Mouse (Mus musculus) cerebellum, adult 9-10 months (tissue): ENCODE measurements around the gene Rbm4.
"Not testable (repeated sequence)": the region's sequence is repeated elsewhere in the genome, so short reads cannot be mapped to it uniquely, and the experiment has no call there.

Experiments
- DNase-seq: peaks from one replicate; pipeline ENCODE4 v3.0.0; 2022

The Rbm4 gene

DNA sequence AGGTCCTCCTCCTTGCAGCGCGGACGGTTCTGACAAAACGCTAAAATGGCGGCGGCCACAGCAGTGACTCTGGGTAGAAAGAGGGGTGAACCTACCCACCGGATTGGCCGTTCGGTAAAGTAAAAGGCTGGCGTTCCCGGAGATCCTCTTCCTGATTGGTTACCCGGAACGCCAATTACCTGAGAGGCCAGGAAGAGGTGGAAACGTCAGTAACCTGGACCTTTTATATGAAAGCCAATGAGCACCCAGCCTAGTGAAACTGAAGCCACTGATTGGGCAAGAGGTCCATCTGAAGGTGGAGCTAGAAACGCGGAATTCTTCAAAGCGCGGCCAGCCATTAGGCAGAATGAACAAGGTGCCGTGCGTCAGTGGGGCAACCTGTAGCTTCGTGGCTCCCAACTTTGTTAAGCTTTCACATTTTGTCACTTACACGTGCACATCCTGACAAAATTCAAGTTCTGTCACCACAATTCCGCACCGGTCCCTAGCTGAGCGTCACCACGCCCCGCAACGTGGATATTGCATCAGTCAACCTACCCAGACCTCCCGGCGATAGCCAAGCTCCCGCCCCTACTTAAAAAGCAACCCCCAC, at the start of gene Rbm4:
Rbm4 (minus strand) TSS at position 71 of the 592 bp plus-strand sequence.
- peak; percentile 99 for DNase-seq

DNA sequence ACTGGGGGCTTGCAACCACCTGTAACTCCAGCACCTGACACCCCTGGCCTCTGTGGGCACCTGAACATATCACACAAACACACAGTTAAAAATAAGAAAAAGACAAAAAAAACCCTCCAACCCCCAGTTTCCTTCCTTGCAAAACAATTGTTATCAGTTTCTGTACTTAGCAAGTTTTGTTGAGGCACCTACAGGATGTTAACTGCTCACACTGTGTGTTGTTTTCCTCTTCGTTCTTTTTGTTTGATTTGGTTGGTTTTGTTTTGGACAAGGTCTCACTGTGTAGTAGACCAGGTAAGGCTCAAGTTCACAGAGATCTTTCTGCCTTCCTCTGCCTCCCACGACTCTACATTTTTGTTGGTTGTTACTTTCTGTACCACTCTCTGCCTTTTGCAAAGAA, 48.9 kb upstream of the Rbm4 start:
- DNase-seq: no peak

DNA sequence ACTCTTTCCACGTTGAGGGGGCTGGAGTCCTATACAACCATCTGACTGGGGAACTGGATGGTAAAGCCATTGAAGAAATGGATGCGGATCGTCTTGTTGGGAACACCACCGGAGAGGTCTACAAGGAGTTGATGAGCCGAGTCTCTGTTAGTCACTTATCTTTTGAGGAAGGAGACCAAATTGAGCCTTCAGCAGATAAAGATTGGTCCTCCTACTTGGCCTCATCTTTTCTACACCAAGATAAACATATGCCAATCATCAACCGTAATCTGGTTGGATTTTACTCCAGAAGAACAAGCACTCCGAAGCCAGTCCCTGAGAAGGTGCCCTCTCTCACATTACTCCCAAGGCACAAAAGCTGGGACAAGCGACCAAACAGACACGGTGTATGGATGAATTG, 47.1 kb upstream of the Rbm4 start:
- DNase-seq: no peak

DNA sequence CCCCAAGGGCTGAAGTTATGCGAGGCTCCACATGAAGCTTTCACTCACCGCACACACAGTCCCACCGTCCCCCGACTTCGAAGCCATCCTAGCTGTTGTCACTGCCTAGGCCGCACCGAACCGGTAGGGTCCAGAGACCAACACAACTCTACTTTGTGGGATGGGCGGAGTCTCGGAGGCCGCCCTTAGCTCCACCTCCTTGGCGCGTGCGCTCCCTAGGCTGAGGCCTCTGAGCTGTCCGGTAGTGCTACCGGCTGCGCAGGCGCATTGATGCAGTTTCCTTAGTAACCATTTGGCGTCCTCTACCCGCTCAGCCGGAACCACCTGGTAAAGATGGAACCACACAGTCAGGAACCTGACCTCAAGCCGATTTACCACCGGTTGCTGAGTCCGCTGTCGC, 45.4 kb upstream of the Rbm4 start, which contains the start of the genes Ccs and Ccdc87:
Ccs (minus strand) TSS at position 184 of the 400 bp plus-strand sequence.
Ccdc87 (plus strand) TSS at position 218 of the 400 bp plus-strand sequence.
- peak; percentile 97 for DNase-seq

DNA sequence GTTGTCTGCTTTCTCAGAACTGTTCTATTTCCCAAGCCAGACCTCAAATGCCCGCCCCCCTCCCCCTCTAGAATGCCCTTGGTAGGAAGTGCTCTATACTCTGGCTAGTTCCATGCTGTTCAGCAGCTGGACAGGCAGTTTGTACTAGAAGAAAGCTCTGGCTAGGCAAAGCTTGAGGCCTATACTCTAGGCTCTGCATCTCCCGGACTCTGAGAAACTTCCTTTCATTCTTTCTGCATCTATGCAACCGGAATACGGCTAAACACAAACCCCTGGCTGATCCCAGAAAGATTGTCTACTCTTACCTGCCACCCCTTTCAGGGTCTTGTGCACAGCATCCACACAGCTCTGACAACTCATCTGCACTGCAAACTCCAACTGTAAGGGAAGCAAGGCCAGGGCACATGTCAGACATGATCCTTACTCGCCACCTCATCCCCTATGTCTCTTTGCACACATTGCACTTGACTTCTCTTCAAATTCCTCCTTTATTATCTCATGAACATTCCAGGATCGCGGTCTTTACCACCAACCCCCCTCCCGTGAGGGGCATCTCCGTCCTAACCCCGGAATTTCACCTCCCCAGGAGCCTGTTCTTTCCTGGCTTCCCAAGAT, 44.9 kb upstream of the Rbm4 start:
- DNase-seq: no peak

DNA sequence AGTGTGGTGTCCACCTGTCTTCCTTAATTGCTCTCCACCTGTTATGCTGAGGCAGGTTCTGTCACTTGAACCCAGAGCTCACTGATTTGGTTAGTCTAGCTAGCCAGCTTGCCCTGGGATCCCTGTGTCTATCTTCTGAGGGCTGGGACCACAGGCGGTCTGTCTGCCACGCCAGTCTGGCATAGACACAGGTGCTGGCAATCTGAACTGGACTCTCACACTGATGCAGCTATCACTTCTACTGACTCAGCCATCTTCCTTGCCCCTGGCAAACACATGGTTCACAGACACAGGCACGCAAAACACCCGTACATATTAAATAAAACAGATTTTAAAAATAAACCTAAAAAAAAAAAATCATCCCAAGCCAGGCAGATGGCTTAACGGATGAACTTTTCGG, 43.3 kb upstream of the Rbm4 start:
- DNase-seq: no peak

DNA sequence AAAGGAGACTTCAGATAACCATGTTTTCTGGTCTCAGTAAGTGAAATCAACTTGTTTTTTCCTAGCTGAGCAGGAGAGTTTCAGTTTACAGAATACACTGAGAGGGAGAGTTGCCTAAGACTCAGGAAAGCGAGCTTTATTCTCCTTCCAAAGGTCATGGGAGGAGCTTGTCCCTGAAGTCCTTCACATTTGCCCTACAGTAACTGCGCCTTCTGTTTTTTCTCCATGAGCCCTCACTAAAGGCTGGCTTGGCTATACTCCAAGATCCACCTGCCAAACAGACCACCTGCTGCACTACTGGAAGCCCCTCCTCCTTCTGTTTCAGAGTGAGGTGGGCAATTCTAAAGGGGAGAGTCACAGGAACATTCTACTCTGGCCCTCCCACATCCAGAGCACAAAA, 42.4 kb upstream of the Rbm4 start:
- DNase-seq: no peak

DNA sequence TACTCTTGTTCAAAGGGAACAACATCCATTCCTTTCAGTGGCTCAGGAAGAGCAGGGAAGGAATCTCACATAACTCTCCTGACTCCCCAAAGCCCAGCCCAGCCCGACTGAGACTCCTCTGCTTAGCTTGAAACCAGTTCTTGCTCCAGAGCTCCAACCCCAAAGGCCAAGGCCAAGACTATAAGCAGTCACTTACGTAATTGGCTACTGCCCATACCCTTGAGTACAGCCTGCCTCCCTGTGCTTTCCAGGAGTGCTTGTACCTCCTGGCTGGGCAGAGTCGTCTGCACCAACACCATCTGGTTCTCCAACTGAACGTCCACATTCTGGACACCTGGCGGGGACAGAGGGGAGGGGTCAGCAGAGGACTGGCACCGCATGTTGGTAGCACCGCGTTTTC, 40.3 kb upstream of the Rbm4 start:
- no peak for DNase-seq

DNA sequence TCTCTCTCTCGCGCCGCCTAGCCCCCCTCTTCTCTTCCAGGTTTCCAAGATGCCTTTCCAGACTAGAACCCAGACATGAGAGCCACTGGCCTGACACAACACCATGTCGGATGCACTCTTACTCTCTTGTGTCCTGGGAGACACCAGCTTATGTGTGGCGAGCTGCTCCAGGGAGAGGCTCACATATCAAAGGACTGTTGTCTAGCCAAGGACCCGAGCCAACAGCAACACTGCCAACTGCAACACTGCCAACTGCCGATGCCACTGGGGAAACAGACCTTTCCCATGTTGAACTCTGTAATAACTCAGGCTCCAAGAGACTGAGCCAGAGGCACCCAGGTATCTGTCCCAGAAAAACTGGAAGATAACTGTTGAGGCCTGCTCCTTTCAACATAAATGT, 35.5 kb upstream of the Rbm4 start:
- peak; percentile 83 for DNase-seq

DNA sequence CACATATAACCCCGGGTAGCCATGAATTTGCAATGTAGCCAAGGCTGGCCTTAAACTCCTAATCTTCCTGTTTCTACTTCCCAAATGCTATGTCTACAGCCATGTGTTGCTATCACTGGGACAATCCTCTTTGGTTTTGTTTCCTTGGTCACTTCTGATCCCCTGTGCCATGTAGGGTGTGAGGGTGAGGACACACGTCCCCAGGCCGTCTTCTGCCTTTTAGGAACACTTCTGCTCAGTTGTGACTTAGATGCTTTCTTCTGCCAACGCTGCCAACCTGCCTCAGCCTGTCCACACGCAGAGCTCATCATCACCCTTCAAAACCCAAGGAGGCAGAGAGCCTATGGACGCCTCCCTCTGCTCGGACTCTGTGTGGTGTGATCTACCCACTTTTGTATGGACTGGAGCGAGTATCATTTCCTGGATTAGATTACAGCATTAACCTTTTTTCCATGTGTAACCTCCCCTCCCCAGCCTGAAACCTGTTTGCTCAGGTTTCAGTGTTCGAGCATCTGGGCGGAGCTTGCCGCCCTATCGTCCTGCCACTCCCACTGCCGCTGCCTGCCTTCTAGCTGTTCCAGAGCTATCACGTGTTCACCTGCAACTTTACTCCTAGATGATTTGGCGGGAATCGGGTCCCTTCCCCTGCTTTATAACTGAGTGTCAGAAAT, 34.9 kb upstream of the Rbm4 start:
- no peak for DNase-seq

DNA sequence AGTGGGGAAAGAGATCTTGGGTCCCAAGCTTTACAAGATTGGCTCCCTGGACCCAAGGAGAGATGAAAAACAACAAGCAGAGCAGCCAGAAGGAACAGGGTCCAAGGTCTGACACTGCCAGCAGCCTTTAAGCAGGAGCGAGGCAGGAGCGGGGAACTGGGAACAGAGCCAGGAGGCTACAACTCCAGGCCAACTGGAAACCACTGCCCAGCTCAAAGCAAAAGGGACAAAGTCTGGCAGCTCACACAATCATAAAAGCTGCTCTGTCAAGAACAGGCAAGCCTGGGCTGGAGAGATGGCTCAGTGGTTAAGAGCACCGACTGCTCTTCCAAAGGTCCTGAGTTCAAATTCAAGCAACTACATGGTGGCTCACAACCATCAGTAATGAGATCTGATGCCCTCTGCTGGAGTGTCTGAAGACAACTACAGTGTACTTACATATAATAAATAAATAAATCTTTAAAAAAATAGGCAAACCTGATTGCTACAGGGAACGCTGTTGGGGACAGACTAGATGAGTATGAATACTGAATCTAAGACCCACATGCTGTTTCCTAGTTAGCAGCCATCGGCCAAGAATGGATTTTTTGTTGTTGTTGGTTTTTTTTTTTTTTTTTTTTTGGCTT, 27.1 kb upstream of the Rbm4 start:
- no peak for DNase-seq

DNA sequence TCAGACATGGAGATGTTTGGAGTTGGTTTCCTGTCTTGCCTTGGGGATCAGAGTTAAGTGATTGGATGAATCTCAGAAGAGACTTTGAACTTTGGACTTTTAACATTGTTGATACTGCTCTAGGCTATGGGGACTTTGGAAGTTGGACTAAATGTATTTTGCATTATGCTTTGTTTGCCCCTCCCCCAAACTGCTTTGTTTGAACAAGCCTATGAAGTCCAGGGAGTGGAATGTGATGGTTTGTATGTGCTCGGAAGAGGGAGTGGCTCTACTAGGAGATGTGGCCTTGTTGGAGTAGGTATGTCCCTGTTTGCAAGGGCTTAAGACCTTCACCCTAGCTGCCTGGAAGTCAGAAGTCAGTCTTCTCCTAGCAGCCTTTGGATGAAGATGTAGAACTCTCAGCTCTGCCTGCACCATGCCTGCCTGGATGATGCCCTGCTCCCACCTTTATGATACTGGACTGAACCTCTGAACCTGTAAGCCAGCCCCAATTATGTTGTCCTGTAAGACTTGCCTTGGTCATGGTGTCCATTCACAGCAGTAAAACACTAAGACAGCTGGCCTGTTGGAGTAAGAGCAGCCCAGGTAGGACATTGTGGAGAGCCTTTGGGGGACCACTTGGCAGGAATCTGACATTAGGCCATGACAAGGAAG, 23.6 kb upstream of the Rbm4 start:
- no peak for DNase-seq

DNA sequence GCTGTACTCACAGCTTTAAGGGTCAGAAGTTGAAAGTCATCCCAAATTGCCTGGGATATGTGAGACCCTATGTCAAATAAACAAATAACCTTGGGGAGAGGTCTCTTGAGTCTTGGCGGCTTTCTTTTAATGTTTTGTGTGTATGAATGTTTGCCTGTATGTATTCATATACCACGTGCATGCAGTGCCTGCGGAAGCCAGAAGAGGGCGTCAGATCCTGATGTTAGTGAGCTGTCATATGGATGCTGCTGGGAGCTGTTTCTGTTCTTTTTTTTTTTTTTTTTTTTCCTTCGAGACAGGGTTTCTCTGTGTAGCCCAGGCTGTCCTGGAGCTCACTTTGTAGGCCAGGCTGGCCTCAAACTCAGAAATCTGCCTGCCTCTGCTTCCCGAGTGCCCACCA, 19.3 kb upstream of the Rbm4 start:
- DNase-seq: peak; percentile 61

DNA sequence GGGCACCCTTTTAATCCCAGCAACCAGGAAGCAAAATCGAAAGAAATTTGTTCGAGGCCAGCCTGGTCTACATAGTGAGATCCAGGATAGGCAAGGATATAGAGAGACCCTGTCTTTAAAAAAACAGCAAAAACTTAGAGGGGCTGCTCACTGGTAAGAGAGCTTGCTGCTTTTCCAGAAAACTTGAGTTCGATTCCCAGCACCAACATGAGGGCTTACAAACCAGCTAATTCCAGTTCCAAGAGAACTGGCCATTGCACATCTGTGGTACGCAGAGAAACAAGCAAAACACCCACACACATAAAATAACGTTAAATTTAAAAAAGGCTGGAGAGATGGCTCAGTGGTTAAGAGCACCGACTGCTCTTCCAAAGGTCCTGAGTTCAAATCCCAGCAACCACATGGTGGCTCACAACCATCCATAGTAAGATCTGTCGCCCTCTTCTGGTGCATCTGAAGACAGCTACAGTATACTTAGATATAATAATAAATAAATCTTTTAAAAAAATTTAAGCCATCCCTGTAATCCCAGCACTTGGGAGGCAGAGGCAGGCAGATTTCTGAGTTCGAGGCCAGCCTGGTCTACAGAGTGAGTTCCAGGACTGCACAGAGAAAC, 18.7 kb upstream of the Rbm4 start:
- not testable (repeated sequence) for DNase-seq

DNA sequence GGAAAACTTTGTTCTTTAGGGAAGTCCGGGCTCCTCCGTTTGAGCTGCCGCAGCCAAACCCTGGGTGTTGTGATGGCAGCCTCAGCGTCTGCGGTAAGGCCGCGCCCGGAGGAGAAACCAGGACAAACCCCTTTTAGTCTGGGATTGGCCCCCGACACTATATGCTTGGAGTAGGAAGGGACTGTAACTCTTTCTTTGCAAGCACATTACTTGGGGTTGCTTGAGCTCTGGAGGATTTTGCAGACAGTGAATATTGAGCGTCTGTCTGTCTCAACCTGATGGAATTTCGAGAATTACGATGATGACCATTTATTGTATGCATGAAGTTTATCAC, 18.2 kb upstream of the Rbm4 start:
- no peak for DNase-seq

DNA sequence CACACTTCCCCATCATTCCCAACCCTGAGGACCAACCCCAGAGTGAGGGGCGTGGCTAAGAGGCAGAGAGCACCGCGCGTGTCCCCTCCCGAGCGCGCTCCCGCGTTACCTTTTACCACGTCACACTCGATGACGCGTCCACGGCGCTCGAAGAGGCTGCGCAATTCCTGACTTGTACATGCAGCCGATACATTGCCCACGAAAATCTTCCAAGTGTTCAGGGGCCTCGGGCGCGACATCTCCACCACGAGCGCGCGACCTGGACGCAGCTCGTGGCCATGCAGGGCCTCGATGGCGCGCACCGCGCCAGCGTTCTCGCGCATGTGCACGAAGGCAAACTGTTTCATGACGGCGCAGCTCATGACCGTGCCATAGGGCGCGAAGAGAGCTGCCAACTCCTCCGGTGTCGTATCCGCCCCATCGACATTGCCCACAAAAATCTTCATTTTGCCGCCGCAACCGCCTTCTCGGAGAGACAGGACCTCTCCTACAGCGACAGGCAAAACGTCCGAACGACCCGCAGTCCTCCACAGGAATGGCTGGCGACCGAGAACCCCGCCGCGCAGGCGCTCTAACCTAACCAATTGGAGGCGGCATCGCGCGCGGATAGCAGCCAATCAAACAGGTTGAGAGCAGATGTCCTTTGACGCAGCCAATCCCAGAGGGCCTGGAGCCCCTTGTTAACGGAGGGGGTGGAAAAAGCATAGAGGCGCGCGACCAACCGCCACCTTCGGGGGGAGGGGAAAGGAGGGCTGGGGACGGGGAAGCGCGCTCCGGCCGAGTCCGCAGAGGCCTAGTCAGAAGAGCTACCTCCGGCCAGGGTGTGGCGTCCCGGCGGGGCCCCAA, 17.6 kb upstream of the Rbm4 start, which contains the start of the genes Gm21992 and Rbm14:
Gm21992 (minus strand) TSS at position 550 of the 846 bp plus-strand sequence.
Rbm14 (minus strand) TSS at position 572 of the 846 bp plus-strand sequence.
- DNase-seq: peak; percentile 99

DNA sequence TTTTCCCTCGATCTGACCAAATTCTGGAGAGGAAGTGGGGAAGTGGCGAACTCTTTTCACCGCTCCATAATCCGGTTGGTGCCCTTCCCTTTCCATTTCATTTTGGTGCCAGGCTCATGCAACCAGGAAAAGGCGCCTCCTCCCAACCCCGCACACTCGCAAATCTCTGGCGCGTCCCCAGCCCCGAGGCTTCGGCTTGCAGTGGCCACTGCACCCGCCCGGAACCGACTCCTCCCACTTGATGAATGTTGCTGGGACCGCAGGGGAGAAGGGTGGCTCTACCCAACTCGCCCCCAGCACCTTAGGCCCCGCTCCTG, 17.0 kb upstream of the Rbm4 start:
- DNase-seq: no peak

DNA sequence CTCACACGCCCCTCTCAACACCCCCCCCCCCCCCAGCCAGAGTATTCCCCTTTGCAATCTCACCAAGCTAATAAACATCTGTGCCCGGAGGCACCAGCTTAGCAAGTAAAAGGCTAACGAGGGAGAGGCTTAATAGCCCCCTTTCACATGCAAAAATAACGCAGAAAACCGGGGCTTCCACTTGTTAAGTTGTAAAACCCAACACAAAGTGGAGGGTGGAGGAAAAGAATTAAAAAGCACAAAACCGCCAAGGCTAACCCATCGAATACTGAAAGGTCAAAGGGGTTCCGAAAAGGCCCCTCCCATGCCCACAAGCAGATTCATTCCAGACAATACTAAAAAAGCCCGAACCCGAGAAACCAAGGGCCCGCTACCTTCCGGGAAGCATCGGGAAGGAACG, 16.6 kb upstream of the Rbm4 start:
- DNase-seq: no peak

DNA sequence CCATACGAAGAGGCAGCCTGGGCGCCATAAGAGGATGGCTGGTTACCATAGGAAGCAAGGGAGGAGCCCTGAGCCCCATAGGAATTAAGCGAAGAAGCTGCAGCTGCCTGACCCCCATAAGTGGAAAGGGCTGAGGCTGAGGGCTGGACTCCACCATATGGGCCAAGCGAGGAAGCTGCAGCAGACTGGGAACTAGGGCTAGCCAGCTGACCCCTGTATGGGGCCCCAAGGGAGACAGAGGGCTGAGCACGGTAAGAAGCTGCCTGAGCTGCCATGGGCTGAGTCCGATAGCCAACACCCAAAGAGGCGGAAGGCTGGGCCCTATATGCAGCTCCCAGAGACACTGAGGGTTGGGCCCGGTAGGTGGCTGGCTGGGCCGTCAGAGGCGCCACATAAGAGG, 9.6 kb upstream of the Rbm4 start:
- no peak for DNase-seq

DNA sequence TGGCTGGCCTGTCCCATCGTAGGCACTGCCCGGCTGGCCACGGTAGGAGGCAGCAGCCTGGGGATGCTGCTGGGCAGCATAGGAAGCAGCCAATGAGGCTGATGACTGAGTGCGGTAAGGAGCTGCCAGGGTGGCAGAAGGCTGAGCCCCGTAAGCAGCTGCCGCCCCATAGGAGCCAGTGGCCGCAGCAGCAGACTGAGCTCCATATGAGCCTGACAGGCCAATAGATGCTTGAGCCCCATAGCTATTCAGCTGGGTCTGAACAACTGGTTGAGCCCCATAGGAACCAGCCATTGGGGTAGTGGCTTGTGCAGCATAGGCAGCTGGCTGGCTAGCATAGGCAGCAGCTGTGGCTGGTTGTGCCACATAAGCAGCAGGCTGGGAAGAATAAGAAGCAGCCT, 9.0 kb upstream of the Rbm4 start:
- DNase-seq: peak; percentile 65

DNA sequence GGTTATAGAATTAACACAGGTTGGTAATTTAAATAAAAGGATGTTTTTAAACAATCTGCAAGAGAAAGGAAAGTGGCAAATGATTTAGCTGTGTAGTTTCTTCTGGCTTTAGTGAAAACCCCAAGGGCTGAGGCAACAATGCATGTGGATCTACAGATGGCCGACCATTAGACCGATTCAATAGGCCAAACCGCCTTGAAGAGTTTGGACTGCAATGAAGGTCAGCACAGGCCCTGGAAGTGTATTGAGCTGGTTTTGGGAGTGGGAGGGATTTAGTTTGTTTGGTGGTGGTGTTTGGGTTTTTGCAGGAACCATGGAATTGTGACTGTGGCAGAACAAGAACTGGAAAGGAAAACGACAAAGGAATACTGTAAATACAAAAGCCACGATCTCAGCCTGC, 5.4 kb upstream of the Rbm4 start:
- DNase-seq: no peak

DNA sequence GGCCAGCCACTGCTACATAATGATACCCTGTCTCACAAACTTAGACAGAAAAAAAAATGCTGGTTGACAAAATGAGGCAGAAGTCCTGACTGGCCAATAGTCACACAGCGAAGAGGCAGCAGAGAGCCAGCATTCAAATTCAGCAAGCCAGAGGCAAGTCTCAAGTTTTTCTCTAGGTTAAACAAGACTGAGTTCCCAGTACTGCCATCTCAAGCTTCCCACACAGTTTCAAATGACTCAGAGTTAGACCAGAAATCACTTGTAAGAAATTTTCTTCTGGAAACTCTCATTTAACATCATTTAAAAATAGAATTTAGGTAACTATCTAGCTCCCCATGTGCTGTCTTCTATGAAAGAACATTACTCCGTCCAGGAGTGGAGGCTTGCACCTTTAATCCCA, 4.1 kb upstream of the Rbm4 start:
- DNase-seq: no peak
